Mouse (Mus musculus) lung, embryonic 15.5 days (tissue): ENCODE measurements around the gene Vps72. TPM values are rescaled to one million over a fixed set of nuclear protein-coding genes. Genes with fewer than 3 reads are reported as not detected.
"Not testable (repeated sequence)": the region's sequence is repeated elsewhere in the genome, so short reads cannot be mapped to it uniquely, and the experiment has no call there.

ENCODE experiments used
- ATAC-seq: fragments of 200-750 bp; cut with Nextera tagmentation; 2 replicates; pipeline ENCODE4 v1.8.0; 2017; ENCODE audit warnings: moderate number of reproducible peaks, borderline replicate concordance; ENCODE audit not compliant: low FRiP score, low TSS enrichment; ENCODE audit errors: extremely low read depth
- H3K27ac ChIP-seq: fragments of 300-500 bp; sonication (generic); 2 replicates; pipeline ENCODE4 v1.5.1; 2015; ENCODE audit warnings: moderate library complexity, mild to moderate bottlenecking, inconsistent platforms
- H3K27me3 ChIP-seq: fragments of 300-500 bp; sonication (generic); 2 replicates; pipeline ENCODE4 v1.6.1; 2015; ENCODE audit warnings: inconsistent platforms
- H3K36me3 ChIP-seq: fragments of 300-500 bp; sonication (generic); 2 replicates; pipeline ENCODE4 v1.6.1; 2015; ENCODE audit warnings: inconsistent platforms
- H3K4me1 ChIP-seq: fragments of 300-500 bp; sonication (generic); 2 replicates; pipeline ENCODE4 v1.6.1; 2015; ENCODE audit warnings: inconsistent platforms
- H3K4me2 ChIP-seq: fragments of 300-500 bp; sonication (generic); 2 replicates; pipeline ENCODE4 v1.6.1; 2015; ENCODE audit warnings: inconsistent platforms, mild to moderate bottlenecking, moderate library complexity
- H3K4me3 ChIP-seq: fragments of 300-500 bp; sonication (generic); 2 replicates; pipeline ENCODE4 v1.5.1; 2015; ENCODE audit warnings: mild to moderate bottlenecking, inconsistent platforms
- H3K9ac ChIP-seq: fragments of 300-500 bp; sonication (generic); 2 replicates; pipeline ENCODE4 v1.6.1; 2015; ENCODE audit warnings: inconsistent platforms
- H3K9me3 ChIP-seq: fragments of 300-500 bp; sonication (generic); 2 replicates; pipeline ENCODE4 v1.6.1; 2016; ENCODE audit warnings: inconsistent platforms
- whole genome bisulfite sequencing: fragments of 180-500 bp; shearing (Covaris S2); methylation state at CpG from one replicate; pipeline ENCODE4 v1.1.7; 2015; 5-methylcytosine and 5-hydroxymethylcytosine counted together
- polyA plus RNA-seq: library from polyadenylated mRNA; unstranded; fragments of >200 nt; fragmentation: Nextera tagmentation; extraction: Ambion mirVana; gene quantifications from 2 replicates; pipeline ENCODE4 v1.2.1, GENCODE M21; 2015

The Vps72 gene
- polyA plus RNA-seq, 1 experiment from 2014 or later, result 163 TPM

DNA sequence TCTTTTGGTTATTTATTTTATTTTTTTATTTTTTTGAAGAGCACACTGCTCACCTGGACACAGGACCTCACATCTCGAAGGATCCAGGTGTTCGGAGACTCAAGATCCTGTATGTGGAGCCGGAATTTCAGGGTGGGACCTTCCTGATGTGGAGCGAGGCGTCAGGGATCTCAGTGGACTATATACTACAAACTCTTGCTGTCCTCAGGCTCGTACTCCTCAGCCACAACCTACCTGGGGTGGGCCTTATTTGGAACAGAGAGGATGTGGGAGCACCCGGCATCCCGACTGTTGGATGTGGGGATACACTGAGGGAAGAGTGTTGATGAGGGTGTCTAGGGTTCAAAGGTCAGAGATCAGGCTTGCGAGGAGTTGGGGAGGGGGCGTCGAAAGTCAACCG is 23.3 kb downstream of the Vps72 start:
- not testable (repeated sequence) for H3K4me2 ChIP-seq
- no CpG with 5 or more reads among the region's 12 CpGs for WGBS

DNA sequence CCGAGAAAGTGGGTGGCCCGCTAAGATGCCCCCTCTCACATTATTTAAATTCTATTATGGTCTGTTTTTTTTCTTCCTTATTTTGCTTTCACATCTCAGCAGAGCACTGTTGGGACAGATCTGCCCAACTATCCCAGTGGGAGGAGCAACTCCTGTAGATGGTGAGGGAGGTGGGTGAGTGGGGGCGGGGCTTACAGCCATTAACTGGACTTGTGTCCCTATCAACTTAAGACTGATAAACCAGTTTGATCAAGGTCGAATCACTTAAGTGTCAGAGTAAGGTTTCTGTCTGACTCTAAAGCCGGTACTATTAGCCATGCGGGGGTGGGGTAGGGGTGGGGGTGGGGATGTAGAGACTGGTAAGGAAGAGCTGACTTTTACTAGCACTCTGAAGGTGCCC is 24.2 kb downstream of the Vps72 start:
- H3K27me3 ChIP-seq, result no peaks in the 10 kb centered on the region
- H3K36me3 ChIP-seq, result peaks cover 8% of the 10 kb centered on the region
- 0 out of 2 replicates have a peak, but pooled peaks have one; percentile 38 for ATAC-seq
- no peaks in the 10 kb centered on the region for H3K9me3 ChIP-seq
- H3K9ac ChIP-seq, result peak overlapping the region; percentile 5; the same call in 1 of the 2 replicates
- peak overlapping the region; percentile 60 for H3K4me2 ChIP-seq
- H3K27ac ChIP-seq, result peak overlapping the region; percentile 13; the same call in 1 of the 2 replicates
- peak overlapping the region; percentile 31 for H3K4me3 ChIP-seq
- WGBS, result 9% methylated on average over 6 of the region's 6 CpGs
- peaks cover 22% of the 10 kb centered on the region for H3K4me1 ChIP-seq

More for the DNA sequence above, 23.3 kb downstream of the Vps72 start:
- H3K4me3 ChIP-seq, result peak overlapping the region; percentile 65; the same call in 1 of the 2 replicates
- not testable (repeated sequence) for H3K9me3 ChIP-seq, H3K9ac ChIP-seq, H3K27ac ChIP-seq, H3K27me3 ChIP-seq
- H3K36me3 ChIP-seq, result peaks cover 12% of the 10 kb centered on the region; the same call in 1 of the 2 replicates
- ATAC-seq, result peak; percentile 48; the same call in 1 of the 2 replicates
- peaks cover 19% of the 10 kb centered on the region for H3K4me1 ChIP-seq

DNA sequence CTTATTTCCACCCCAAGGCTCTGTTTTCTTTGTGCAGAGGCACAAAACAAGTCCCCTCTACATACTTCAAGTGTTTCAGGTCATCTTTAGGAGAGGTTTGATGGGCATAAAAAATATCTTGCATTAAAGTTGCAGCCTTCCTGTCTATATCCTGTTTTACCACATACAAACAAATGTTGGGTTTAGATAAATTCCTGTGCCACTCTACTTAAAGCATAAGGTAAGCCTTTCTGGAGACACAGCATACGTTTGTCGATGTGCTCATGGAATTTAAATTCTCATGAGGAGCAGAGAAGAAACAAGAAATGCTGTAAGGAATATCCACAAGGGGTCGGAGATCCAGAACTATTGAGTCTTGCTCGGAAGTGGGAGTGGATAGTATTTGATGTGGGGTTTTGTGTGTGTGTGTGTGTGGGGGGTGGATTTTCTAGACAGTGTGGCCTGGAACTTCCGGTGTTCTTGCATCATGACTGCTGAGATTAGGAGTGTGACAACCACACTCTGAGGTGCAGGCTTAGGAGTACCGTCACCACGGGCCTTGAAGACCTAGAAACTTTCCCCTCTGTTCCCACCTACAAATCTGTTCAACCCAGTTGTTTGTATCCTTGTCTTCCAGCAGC is 24.7 kb downstream of the Vps72 start:
- no peaks in the 10 kb centered on the region for H3K9me3 ChIP-seq
- H3K27ac ChIP-seq, result no peak overlapping the region
- H3K4me1 ChIP-seq, result peaks cover 22% of the 10 kb centered on the region
- no peak for ATAC-seq
- peak overlapping the region; percentile 60 for H3K4me2 ChIP-seq
- no peaks in the 10 kb centered on the region for H3K27me3 ChIP-seq
- 74% methylated on average over 7 of the region's 7 CpGs for WGBS
- H3K9ac ChIP-seq, result no peak overlapping the region
- peaks cover 4% of the 10 kb centered on the region for H3K36me3 ChIP-seq
- peak overlapping the region; percentile 31 for H3K4me3 ChIP-seq

DNA sequence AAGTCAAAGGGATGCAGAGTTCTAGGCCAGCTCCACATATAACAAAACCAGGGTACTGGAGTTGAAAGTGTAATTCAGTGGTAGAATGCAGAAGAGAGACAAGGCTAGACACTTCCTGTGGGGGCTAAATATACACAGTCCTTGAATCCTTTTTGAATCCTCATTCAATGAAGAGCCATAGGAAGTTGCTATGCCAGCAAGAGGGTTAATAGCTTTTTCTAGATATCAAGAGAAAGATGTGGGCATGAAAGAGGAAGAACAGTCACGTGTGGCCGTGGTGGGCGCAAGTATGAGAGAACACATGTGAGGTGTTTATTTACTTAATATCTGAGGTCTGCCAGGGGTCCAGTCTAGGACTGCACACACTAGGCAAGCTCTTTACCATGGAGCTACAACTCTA is 25.5 kb downstream of the Vps72 start:
- H3K4me3 ChIP-seq, result no peak overlapping the region
- peaks cover 22% of the 10 kb centered on the region for H3K4me1 ChIP-seq
- no peak for ATAC-seq
- H3K27me3 ChIP-seq, result no peaks in the 10 kb centered on the region
- no peak overlapping the region for H3K27ac ChIP-seq
- peaks cover 12% of the 10 kb centered on the region for H3K36me3 ChIP-seq
- H3K9me3 ChIP-seq, result no peaks in the 10 kb centered on the region
- WGBS, result 77% methylated on average over 3 of the region's 3 CpGs
- no peak overlapping the region for H3K9ac ChIP-seq
- H3K4me2 ChIP-seq, result no peak overlapping the region

DNA sequence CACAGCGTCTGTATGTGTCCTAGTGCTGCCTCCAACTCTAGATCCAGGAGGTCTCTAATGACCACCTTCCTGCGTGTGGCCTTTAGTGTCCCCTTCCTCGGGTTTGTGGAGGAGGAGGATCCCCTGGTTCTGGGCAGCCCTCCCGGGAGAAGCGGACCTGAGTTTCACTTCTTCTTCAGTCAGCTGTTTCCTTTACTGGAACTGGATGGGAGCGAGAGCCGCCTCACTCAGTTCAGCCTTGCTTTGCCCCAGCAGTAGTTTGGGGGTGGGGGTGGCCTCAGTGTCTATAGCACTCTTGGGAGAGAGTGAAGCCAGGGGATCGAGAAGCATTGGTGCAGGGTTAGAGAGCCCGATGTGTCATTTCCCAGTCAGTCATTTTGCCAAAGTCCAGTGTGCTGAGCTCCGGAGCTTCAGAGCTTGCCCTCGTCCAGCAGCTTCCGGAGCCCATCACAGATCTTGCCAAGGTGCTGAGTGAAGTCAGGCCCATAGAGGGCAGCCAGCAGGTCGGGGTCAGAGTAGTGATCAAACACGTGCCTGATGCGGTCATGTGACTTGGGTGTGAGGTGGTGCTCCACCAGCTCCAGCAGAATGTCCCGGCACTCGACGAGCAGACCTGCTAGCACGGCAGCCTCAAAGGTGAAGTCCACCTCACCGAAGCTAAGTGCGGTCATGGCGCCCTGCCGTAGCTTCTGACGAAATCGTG is 28.9 kb downstream of the Vps72 start:
- H3K27me3 ChIP-seq, result no peaks in the 10 kb centered on the region
- no peak for ATAC-seq
- peaks cover 14% of the 10 kb centered on the region for H3K36me3 ChIP-seq
- peaks cover 14% of the 10 kb centered on the region for H3K4me1 ChIP-seq
- no peak overlapping the region for H3K4me2 ChIP-seq
- no peak overlapping the region for H3K4me3 ChIP-seq
- H3K9ac ChIP-seq, result no peak overlapping the region
- H3K27ac ChIP-seq, result peak overlapping the region; percentile 50
- H3K9me3 ChIP-seq, result no peaks in the 10 kb centered on the region
- WGBS, result 57% methylated on average over 25 of the region's 25 CpGs

DNA sequence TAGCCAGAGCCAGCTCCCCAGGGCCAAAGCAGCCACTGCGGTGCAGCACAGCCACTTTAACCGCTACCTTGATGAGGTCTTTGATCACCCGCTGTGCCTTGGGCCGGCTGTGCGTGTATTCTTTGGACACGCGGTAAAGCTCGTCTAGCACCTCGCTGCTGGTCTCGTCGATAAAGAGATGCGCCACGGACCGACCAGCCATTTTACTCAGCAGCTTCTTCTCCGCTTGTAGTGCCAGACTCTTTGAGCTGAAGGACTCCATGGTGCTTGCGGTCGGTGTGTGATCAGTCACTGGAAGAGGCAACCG is 29.4 kb downstream of the Vps72 start:
- Histone ChIP-seq H3K9me3 (no peaks in the 10 kb centered on the region), H3K9ac (no peak overlapping the region), H3K27me3 (no peaks in the 10 kb centered on the region), H3K27ac (peak overlapping the region; percentile 50; the same call in 1 of the 2 replicates), H3K36me3 (peaks cover 14% of the 10 kb centered on the region), H3K4me2 (no peak overlapping the region), H3K4me1 (peaks cover 11% of the 10 kb centered on the region), H3K4me3 (no peak overlapping the region)
- WGBS, result 53% methylated on average over 18 of the region's 18 CpGs
- no peak for ATAC-seq

DNA sequence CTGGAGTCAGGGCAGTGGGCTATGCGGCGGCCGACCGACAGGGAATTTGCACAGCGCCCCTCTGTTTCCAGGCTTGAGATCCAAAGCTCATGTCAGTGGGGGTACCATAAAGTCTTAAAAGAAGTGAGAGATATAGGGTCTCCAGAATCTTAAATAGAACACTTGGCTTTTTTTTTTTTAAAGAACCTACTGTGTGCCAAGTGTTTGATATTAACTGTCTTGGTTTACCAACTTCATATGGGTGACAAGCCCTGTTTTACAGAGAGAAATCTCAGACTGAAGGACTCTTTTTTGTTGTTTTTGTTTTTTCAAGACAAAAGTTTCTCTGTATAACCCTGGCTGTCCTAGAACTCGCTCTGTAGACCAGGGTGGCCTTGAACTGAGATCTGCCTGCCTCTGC is 30.0 kb downstream of the Vps72 start:
- Histone ChIP-seq H3K36me3 (peaks cover 14% of the 10 kb centered on the region), H3K9ac (no peak overlapping the region), H3K27ac (no peak overlapping the region), H3K27me3 (no peaks in the 10 kb centered on the region), H3K4me3 (no peak overlapping the region), H3K4me2 (no peak overlapping the region), H3K9me3 (no peaks in the 10 kb centered on the region), H3K4me1 (peaks cover 6% of the 10 kb centered on the region)
- ATAC-seq, result no peak
- 92% methylated on average over 6 of the region's 6 CpGs for WGBS

DNA sequence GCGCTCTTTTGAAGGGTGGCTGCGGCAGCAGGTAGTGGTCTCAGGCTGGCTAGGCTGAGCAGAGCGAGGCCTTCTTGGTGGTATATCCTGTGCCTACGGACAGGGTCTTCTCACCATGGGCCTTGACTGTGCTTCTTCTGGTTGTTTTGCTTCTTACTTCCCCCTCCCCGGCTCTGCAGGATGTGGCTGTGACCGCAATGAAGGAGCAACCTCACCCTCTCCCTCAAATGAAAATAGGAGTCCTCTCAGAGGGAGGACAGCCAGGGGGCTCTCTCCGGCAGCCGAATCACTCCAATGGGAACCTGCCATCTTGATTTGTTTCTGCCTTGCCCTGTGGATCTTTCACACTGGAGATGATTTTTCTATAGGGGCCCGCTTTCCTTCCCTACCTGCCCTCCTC is 30.7 kb downstream of the Vps72 start:
- 94% methylated on average over 9 of the region's 9 CpGs for WGBS
- Histone ChIP-seq H3K36me3 (peaks cover 14% of the 10 kb centered on the region), H3K4me1 (0 out of 2 replicates have a peak, but pooled peaks cover 3% of the 10 kb centered on the region), H3K9me3 (no peaks in the 10 kb centered on the region), H3K27me3 (no peaks in the 10 kb centered on the region), H3K4me2 (no peak overlapping the region), H3K9ac (no peak overlapping the region), H3K27ac (no peak overlapping the region), H3K4me3 (no peak overlapping the region)
- no peak for ATAC-seq

DNA sequence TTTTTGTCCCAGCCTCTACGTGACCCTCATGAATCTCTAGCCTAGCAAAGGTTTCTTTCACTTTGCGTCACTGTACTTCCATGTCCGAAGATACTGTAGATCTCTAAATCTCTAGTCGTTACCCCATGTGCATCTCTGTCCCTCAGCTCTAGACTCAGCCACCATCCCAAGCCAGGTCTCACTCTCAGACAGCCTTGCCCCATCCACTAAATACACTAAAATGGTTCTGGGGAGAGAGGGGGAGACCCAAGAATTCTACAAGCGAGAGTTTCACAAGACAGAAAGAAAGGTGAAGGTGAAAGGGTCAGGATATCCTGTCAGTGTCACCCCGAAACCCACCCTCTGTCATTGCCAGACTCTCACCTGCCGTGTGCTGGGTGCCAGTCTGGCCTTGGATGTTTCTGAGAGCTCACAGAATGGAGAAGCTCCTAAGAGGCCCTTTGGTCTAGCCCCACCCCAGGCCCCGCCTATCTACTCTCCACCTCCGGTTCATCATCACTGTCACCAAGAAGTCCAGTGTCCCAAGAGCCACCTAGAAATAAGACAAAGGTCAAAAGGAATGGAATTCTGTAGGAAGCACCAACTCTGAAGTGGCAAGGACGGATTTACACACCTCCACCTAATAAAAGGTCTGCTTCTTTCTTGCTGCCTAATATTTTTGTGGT is 31.3 kb downstream of the Vps72 start, which contains the start of gene Tnfaip8l2:
Tnfaip8l2 (minus strand) TSS at position 409 of the 665 bp plus-strand sequence.
- H3K9me3 ChIP-seq, result no peaks in the 10 kb centered on the region
- peaks cover 14% of the 10 kb centered on the region for H3K36me3 ChIP-seq
- no peak within 1 kb of the TSS for H3K9ac ChIP-seq
- H3K4me1 ChIP-seq, result 0 out of 2 replicates have a peak, but pooled peaks cover 3% of the 10 kb centered on the region
- ATAC-seq, result no peak
- WGBS, result 76% methylated on average over 10 of the region's 10 CpGs
- H3K4me3 ChIP-seq, result no peak within 1 kb of the TSS
- no peak within 1 kb of the TSS for H3K4me2 ChIP-seq
- H3K27ac ChIP-seq, result no peak within 1 kb of the TSS
- no peaks in the 10 kb centered on the region for H3K27me3 ChIP-seq

DNA sequence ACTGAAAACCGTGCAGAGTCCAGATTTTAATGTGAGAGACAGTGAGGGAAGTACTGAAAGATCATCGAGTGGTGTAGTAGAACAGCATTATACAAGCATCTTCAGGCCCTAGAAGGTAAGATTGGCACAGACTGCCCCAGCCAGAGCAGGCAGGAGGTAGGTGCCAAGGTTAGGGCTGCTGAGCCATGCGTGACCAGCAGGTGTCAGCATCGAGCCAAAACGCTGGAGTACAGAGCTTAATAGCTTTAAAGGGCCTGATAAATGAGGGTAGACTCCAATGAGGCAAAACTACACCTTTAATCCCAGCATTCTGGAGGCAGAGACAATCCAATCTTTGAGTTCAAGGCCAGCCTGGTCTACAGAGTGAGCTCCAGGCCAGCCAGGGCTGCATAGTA is 31.8 kb downstream of the Vps72 start:
- no peak overlapping the region for H3K27ac ChIP-seq
- no peaks in the 10 kb centered on the region for H3K9me3 ChIP-seq
- no peak overlapping the region for H3K4me3 ChIP-seq
- WGBS, result 10% methylated on average over 5 of the region's 5 CpGs
- H3K4me2 ChIP-seq, result no peak overlapping the region
- no peak overlapping the region for H3K9ac ChIP-seq
- H3K4me1 ChIP-seq, result 0 out of 2 replicates have a peak, but pooled peaks cover 3% of the 10 kb centered on the region
- ATAC-seq, result peak; percentile 56; the same call in 1 of the 2 replicates
- H3K27me3 ChIP-seq, result no peaks in the 10 kb centered on the region
- peaks cover 14% of the 10 kb centered on the region for H3K36me3 ChIP-seq

DNA sequence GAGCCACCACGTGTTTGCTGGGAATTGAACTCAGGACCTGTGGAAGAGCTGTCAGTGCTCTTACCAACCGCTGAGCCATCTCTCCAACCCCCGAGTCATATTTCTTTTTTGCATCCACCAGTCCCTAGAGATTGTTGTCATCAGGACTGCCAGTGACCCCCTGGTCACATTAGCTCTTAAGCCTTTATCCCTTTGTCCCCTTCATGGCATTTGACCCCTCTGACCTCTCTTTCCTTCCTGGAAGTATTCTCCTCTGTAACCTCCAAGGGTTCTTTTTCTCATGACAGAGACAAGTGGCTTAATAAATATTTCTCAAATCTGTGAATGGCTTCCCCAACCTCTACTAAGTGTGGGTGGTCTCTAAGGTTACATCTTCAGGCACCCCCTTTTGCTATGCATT is 37.1 kb downstream of the Vps72 start:
- Histone ChIP-seq H3K36me3 (no peaks in the 10 kb centered on the region), H3K4me1 (no peaks in the 10 kb centered on the region), H3K4me3 (no peak overlapping the region), H3K9me3 (no peaks in the 10 kb centered on the region), H3K27me3 (no peaks in the 10 kb centered on the region), H3K27ac (no peak overlapping the region), H3K9ac (no peak overlapping the region), H3K4me2 (no peak overlapping the region)
- ATAC-seq, result no peak
- WGBS, result 60% methylated on average over 3 of the region's 3 CpGs

DNA sequence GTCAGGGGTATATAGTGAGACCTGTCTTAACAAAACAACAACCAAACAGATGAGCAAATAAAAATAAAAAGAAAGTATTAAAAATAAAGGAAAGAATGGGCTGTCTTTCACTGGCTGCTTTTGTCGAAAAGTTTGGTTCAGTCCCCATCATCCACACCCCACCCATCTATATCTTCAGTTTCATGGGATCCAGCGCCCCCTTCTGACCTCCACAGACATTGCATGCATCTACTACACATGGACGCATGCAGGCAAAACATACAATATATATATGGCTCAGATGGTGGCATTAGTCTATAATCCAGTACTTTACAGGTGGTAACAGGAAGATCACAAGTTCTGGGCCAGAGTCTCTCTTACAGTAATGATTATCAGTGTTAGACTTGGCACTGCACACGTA is 43.1 kb downstream of the Vps72 start:
- Histone ChIP-seq H3K27me3 (no peaks in the 10 kb centered on the region), H3K4me3 (no peak overlapping the region), H3K36me3 (no peaks in the 10 kb centered on the region), H3K27ac (no peak overlapping the region), H3K4me1 (no peaks in the 10 kb centered on the region), H3K4me2 (no peak overlapping the region), H3K9me3 (no peaks in the 10 kb centered on the region), H3K9ac (no peak overlapping the region)
- 46% methylated on average over 4 of the region's 4 CpGs for WGBS
- ATAC-seq, result no peak
